ENCODE assay signal across 20 mouse cellular contexts in genomic region chr2:58797506-58797905, GRCm38 (mm10).
DNase-seq lines count a peak whose midpoint lies in the region; ATAC-seq and TF ChIP-seq lines count a peak whose summit lies in the region.
"Had no signal": no experiment of that assay in that cellular context is flagged by ENCODE, and none has a peak within 500 bp of the region (broad histone marks: within the 10 kb centered on the region; RNA-seq: fewer than 3 reads in every experiment).

No protein-coding gene starts in this region.

- WGBS in forebrain, embryonic 13.5 days: 20% methylated on average over 4 of the region's 4 CpGs
- 28% methylated on average over 4 of the region's 4 CpGs for WGBS in forebrain, postnatal 0 days
- WGBS in midbrain, embryonic 10.5 days: 27% methylated on average over 4 of the region's 4 CpGs
- 18% methylated on average over 4 of the region's 4 CpGs for WGBS in midbrain, embryonic 14.5 days

- no peaks in the 10 kb centered on the region for H3K9me3 ChIP-seq in forebrain, embryonic 13.5 days (replicated peaks)
- no peaks in the 10 kb centered on the region for H3K9me3 ChIP-seq in forebrain, postnatal 0 days (ENCODE audit: low read length)
- no peaks in the 10 kb centered on the region for H3K9me3 ChIP-seq in midbrain, embryonic 10.5 days (replicated peaks)
- H3K9me3 ChIP-seq in midbrain, embryonic 14.5 days (ENCODE audit: control insufficient read depth, low read length): no peaks in the 10 kb centered on the region
- H3K9me3 ChIP-seq: embryonic facial prominence, embryonic 12.5 days; heart, embryonic 12.5 days; hindbrain, embryonic 12.5 days; intestine, embryonic 15.5 days had no signal

- H3K9ac ChIP-seq in forebrain, embryonic 13.5 days: no peak overlapping the region
- no peak overlapping the region for H3K9ac ChIP-seq in forebrain, postnatal 0 days
- H3K9ac ChIP-seq in midbrain, embryonic 14.5 days (replicated peaks; ENCODE audit: low read length): no peak overlapping the region
- H3K9ac ChIP-seq: embryonic facial prominence, embryonic 12.5 days; heart, embryonic 12.5 days; hindbrain, embryonic 12.5 days; intestine, embryonic 15.5 days had no signal

- no peak for DNase-seq in forebrain, postnatal 0 days
- DNase-seq in midbrain, embryonic 10.5 days (ENCODE audit: low spot score): no peak
- no peak for DNase-seq in midbrain, embryonic 14.5 days
- peak; percentile 20 for DNase-seq in embryo, embryonic 10.5 days (ENCODE audit: low spot score)
- DNase-seq in mesoderm, embryonic 11.5 days (ENCODE audit: low read depth, low spot score): peak; percentile 25
- DNase-seq: adrenal gland, postnatal 14 days; cerebellum, adult 11-12 months; cerebellum, adult 9-10 months; cerebellum, postnatal 25 days; gastrocnemius, postnatal 14 days; heart, adult 2 months had no signal

- ATAC-seq in forebrain, embryonic 13.5 days: peak; percentile 55; the same call in 1 of the 2 replicates
- no peak for ATAC-seq in forebrain, postnatal 0 days
- ATAC-seq in midbrain, embryonic 14.5 days (ENCODE audit: low FRiP score, low TSS enrichment): no peak
- ATAC-seq: activated CD4-positive, CD25-positive, alpha-beta regulatory T cell, adult 4 months; forebrain, embryonic 16.5 days; intestine, embryonic 15.5 days; Patski had no signal

- H3K36me3 ChIP-seq in forebrain, embryonic 13.5 days (ENCODE audit: poor library complexity, severe bottlenecking): no peaks in the 10 kb centered on the region
- no peaks in the 10 kb centered on the region for H3K36me3 ChIP-seq in forebrain, postnatal 0 days (ENCODE audit: insufficient read depth)
- H3K36me3 ChIP-seq in midbrain, embryonic 10.5 days: no peaks in the 10 kb centered on the region
- H3K36me3 ChIP-seq in midbrain, embryonic 14.5 days (ENCODE audit: control insufficient read depth, insufficient read depth, low read length): no peaks in the 10 kb centered on the region
- H3K36me3 ChIP-seq: embryonic facial prominence, embryonic 12.5 days; heart, embryonic 12.5 days; hindbrain, embryonic 12.5 days; intestine, embryonic 15.5 days had no signal

- no peak overlapping the region for H3K4me3 ChIP-seq in forebrain, embryonic 13.5 days
- H3K4me3 ChIP-seq in forebrain, postnatal 0 days (ENCODE audit: low read depth, low read length): no peak overlapping the region
- no peak overlapping the region for H3K4me3 ChIP-seq in midbrain, embryonic 10.5 days
- H3K4me3 ChIP-seq in midbrain, embryonic 14.5 days (replicated peaks; ENCODE audit: low read depth, low read length): no peak overlapping the region
- H3K4me3 ChIP-seq: embryonic facial prominence, embryonic 12.5 days; heart, adult 2 months; heart, embryonic 12.5 days; hindbrain, embryonic 12.5 days; intestine, embryonic 15.5 days had no signal

- no peak overlapping the region for H3K4me2 ChIP-seq in forebrain, embryonic 13.5 days
- no peak overlapping the region for H3K4me2 ChIP-seq in forebrain, postnatal 0 days (ENCODE audit: low read depth)
- H3K4me2 ChIP-seq in midbrain, embryonic 14.5 days (ENCODE audit: low read length): no peak overlapping the region
- H3K4me2 ChIP-seq: embryonic facial prominence, embryonic 12.5 days; heart, embryonic 12.5 days; hindbrain, embryonic 12.5 days; intestine, embryonic 15.5 days had no signal

- no peak for TF ChIP-seq CTCF in forebrain, postnatal 0 days (IDR thresholded peaks at IDR 0.05; ENCODE audit: low read depth)

- no peaks in the 10 kb centered on the region for H3K27me3 ChIP-seq in forebrain, embryonic 13.5 days
- H3K27me3 ChIP-seq in forebrain, postnatal 0 days (ENCODE audit: insufficient read depth, low read length): no peaks in the 10 kb centered on the region
- H3K27me3 ChIP-seq in midbrain, embryonic 10.5 days (ENCODE audit: low read depth, poor library complexity, severe bottlenecking): no peaks in the 10 kb centered on the region
- no peaks in the 10 kb centered on the region for H3K27me3 ChIP-seq in midbrain, embryonic 14.5 days (ENCODE audit: control insufficient read depth, insufficient read depth, low read length)
- H3K27me3 ChIP-seq: CH12.LX; embryonic facial prominence, embryonic 12.5 days; heart, embryonic 12.5 days; hindbrain, embryonic 12.5 days; intestine, embryonic 15.5 days; Patski had no signal

- 0 out of 2 replicates have a peak, but pooled peaks cover 3% of the 10 kb centered on the region for H3K4me1 ChIP-seq in forebrain, embryonic 13.5 days
- no peaks in the 10 kb centered on the region for H3K4me1 ChIP-seq in forebrain, postnatal 0 days (ENCODE audit: insufficient read depth)
- peaks cover 19% of the 10 kb centered on the region for H3K4me1 ChIP-seq in midbrain, embryonic 10.5 days
- no peaks in the 10 kb centered on the region for H3K4me1 ChIP-seq in midbrain, embryonic 14.5 days (ENCODE audit: control insufficient read depth, insufficient read depth, low read length)
- H3K4me1 ChIP-seq: embryonic facial prominence, embryonic 12.5 days; heart, embryonic 12.5 days; intestine, embryonic 15.5 days had no signal

- H3K27ac ChIP-seq in forebrain, embryonic 13.5 days: no peak overlapping the region
- no peak overlapping the region for H3K27ac ChIP-seq in forebrain, postnatal 0 days (ENCODE audit: low read depth, low read length)
- peak overlapping the region; percentile 75 for H3K27ac ChIP-seq in midbrain, embryonic 10.5 days (replicated peaks)
- no peak overlapping the region for H3K27ac ChIP-seq in midbrain, embryonic 14.5 days (replicated peaks; ENCODE audit: low read depth, low read length)
- H3K27ac ChIP-seq: embryonic facial prominence, embryonic 12.5 days; heart, adult 2 months; hindbrain, embryonic 12.5 days; intestine, embryonic 15.5 days had no signal

Comparison
In these comparisons a context has a peak if more than half of its experiments do, and no peak if none do; other contexts are left out.
1. DNase-seq: peak in embryo, embryonic 10.5 days (single experiment) and mesoderm, embryonic 11.5 days (single experiment); none in forebrain, postnatal 0 days (single experiment), midbrain, embryonic 10.5 days (single experiment) and midbrain, embryonic 14.5 days (single experiment).